Mouse (Mus musculus) heart, embryonic 13.5 days (tissue): ENCODE measurements around the gene Majin. TPM values are rescaled to one million over a fixed set of nuclear protein-coding genes. Genes with fewer than 3 reads are reported as not detected.

Experiments
- ATAC-seq: fragments of 200-750 bp; cut with Nextera tagmentation; 2 replicates; pipeline ENCODE4 v1.8.0; 2017; ENCODE audit warnings: moderate TSS enrichment; ENCODE audit not compliant: insufficient number of reproducible peaks, low FRiP score, low TSS enrichment; ENCODE audit errors: extremely low read depth
- H3K27ac ChIP-seq: fragments of 300-500 bp; sonication (generic); replicated peaks from 2 replicates; pipeline ENCODE4 v1.5.1; 2015; ENCODE audit warnings: moderate library complexity, mild to moderate bottlenecking, inconsistent platforms
- H3K27me3 ChIP-seq: fragments of 300-500 bp; sonication (generic); replicated peaks from 2 replicates; pipeline ENCODE4 v1.6.1; 2015; ENCODE audit warnings: mild to moderate bottlenecking, inconsistent platforms
- H3K36me3 ChIP-seq: fragments of 300-500 bp; sonication (generic); 2 replicates; pipeline ENCODE4 v1.6.1; 2015; ENCODE audit warnings: mild to moderate bottlenecking, inconsistent platforms
- H3K4me1 ChIP-seq: fragments of 300-500 bp; sonication (generic); 2 replicates; pipeline ENCODE4 v1.6.1; 2015; ENCODE audit warnings: inconsistent platforms
- H3K4me2 ChIP-seq: fragments of 300-500 bp; sonication (generic); 2 replicates; pipeline ENCODE4 v1.6.1; 2015; ENCODE audit warnings: inconsistent platforms, mild to moderate bottlenecking, moderate library complexity
- H3K4me3 ChIP-seq: fragments of 300-500 bp; sonication (generic); 2 replicates; pipeline ENCODE4 v1.5.1; 2015; ENCODE audit warnings: moderate library complexity, mild to moderate bottlenecking, inconsistent platforms
- H3K9ac ChIP-seq: fragments of 300-500 bp; sonication (generic); 2 replicates; pipeline ENCODE4 v1.6.1; 2015; ENCODE audit warnings: inconsistent platforms, mild to moderate bottlenecking, moderate library complexity
- H3K9me3 ChIP-seq: fragments of 300-500 bp; sonication (generic); 2 replicates; pipeline ENCODE4 v1.6.1; 2016; ENCODE audit warnings: inconsistent platforms
- WGBS: fragments of 180-500 bp; shearing (Covaris S2); methylation state at CpG from one replicate; pipeline ENCODE4 v1.1.7; 2015; ENCODE audit warnings: mixed read lengths; 5-methylcytosine and 5-hydroxymethylcytosine counted together
- polyA plus RNA-seq: library from polyadenylated mRNA; unstranded; fragments of >200 nt; fragmentation: Nextera tagmentation; extraction: Ambion mirVana; gene quantifications from 2 replicates; pipeline ENCODE4 v1.2.1, GENCODE M21; 2015

Majin gene
- polyA plus RNA-seq, 1 experiment from 2014 or later = not detected

GRCm38 (mm10) chr19:6166750-6167149 is 17.4 kb upstream of the Majin start:
- ATAC-seq = no peak
- no peak overlapping the region for H3K4me3 ChIP-seq
- WGBS = 63% methylated on average over 4 of the region's 4 CpGs
- H3K4me1 ChIP-seq = no peaks in the 10 kb centered on the region
- H3K4me2 ChIP-seq = no peak overlapping the region
- H3K9me3 ChIP-seq = no peaks in the 10 kb centered on the region
- 0 out of 2 replicates have a peak, but pooled peaks cover 6% of the 10 kb centered on the region for H3K27me3 ChIP-seq
- H3K9ac ChIP-seq = no peak overlapping the region
- H3K27ac ChIP-seq = no peak overlapping the region
- no peaks in the 10 kb centered on the region for H3K36me3 ChIP-seq

GRCm38 (mm10) chr19:6171215-6171614 is 13.0 kb upstream of the Majin start:
- Histone ChIP-seq H3K36me3 (no peaks in the 10 kb centered on the region), H3K27ac (no peak overlapping the region), H3K9ac (no peak overlapping the region), H3K9me3 (no peaks in the 10 kb centered on the region), H3K27me3 (no peaks in the 10 kb centered on the region), H3K4me1 (no peaks in the 10 kb centered on the region), H3K4me3 (no peak overlapping the region), H3K4me2 (no peak overlapping the region)
- 76% methylated on average over 8 of the region's 8 CpGs for WGBS
- no peak for ATAC-seq

- ATAC-seq = no peak
- Histone ChIP-seq H3K4me2 (no peak overlapping the region), H3K9me3 (no peaks in the 10 kb centered on the region), H3K27ac (no peak overlapping the region), H3K4me3 (no peak overlapping the region), H3K36me3 (no peaks in the 10 kb centered on the region), H3K9ac (no peak overlapping the region), H3K27me3 (no peaks in the 10 kb centered on the region), H3K4me1 (no peaks in the 10 kb centered on the region)
- 27% methylated on average over 5 of the region's 5 CpGs for WGBS
Measured at GRCm38 (mm10) chr19:6174771-6175170, 9.4 kb upstream of the Majin start.

GRCm38 (mm10) chr19:6178775-6179174 is 5.4 kb upstream of the Majin start:
- Histone ChIP-seq H3K4me1 (no peaks in the 10 kb centered on the region), H3K4me3 (no peak overlapping the region), H3K9me3 (no peaks in the 10 kb centered on the region), H3K9ac (no peak overlapping the region), H3K36me3 (no peaks in the 10 kb centered on the region), H3K4me2 (no peak overlapping the region), H3K27me3 (peaks cover 12% of the 10 kb centered on the region; the same call in 1 of the 2 replicates), H3K27ac (no peak overlapping the region)
- 68% methylated on average over 6 of the region's 6 CpGs for WGBS
- ATAC-seq = no peak

- Histone ChIP-seq H3K4me1 (no peaks in the 10 kb centered on the region), H3K27ac (no peak overlapping the region), H3K36me3 (no peaks in the 10 kb centered on the region), H3K4me2 (no peak overlapping the region), H3K4me3 (no peak overlapping the region), H3K27me3 (peaks cover 15% of the 10 kb centered on the region; the same call in 1 of the 2 replicates), H3K9ac (no peak overlapping the region), H3K9me3 (no peaks in the 10 kb centered on the region)
- ATAC-seq = no peak
- WGBS = 9% methylated on average over 5 of the region's 5 CpGs
Measured at GRCm38 (mm10) chr19:6181629-6182028, 2.6 kb upstream of the Majin start.

GRCm38 (mm10) chr19:6182534-6182933 is 1.7 kb upstream of the Majin start:
- H3K27me3 ChIP-seq = peaks cover 15% of the 10 kb centered on the region; the same call in 1 of the 2 replicates
- H3K36me3 ChIP-seq = no peaks in the 10 kb centered on the region
- no peak for ATAC-seq
- H3K9me3 ChIP-seq = no peaks in the 10 kb centered on the region
- H3K9ac ChIP-seq = no peak overlapping the region
- H3K4me3 ChIP-seq = no peak overlapping the region
- H3K27ac ChIP-seq = no peak overlapping the region
- H3K4me2 ChIP-seq = no peak overlapping the region
- 15% methylated on average over 3 of the region's 3 CpGs for WGBS
- H3K4me1 ChIP-seq = no peaks in the 10 kb centered on the region

GRCm38 (mm10) chr19:6204265-6204664 is 20.1 kb downstream of the Majin start:
- Histone ChIP-seq H3K4me3 (no peak overlapping the region), H3K9me3 (no peaks in the 10 kb centered on the region), H3K36me3 (no peaks in the 10 kb centered on the region), H3K27me3 (no peaks in the 10 kb centered on the region), H3K9ac (no peak overlapping the region), H3K4me1 (no peaks in the 10 kb centered on the region), H3K4me2 (no peak overlapping the region), H3K27ac (no peak overlapping the region)
- no peak for ATAC-seq
- 57% methylated on average over 2 of the region's 2 CpGs for WGBS

GRCm38 (mm10) chr19:6206716-6207115 is 22.5 kb downstream of the Majin start:
- no peaks in the 10 kb centered on the region for H3K27me3 ChIP-seq
- H3K9me3 ChIP-seq = no peaks in the 10 kb centered on the region
- no peak for ATAC-seq
- no peak overlapping the region for H3K4me3 ChIP-seq
- H3K4me2 ChIP-seq = no peak overlapping the region
- no peak overlapping the region for H3K27ac ChIP-seq
- WGBS = 69% methylated on average over 5 of the region's 5 CpGs
- H3K4me1 ChIP-seq = no peaks in the 10 kb centered on the region
- H3K36me3 ChIP-seq = no peaks in the 10 kb centered on the region
- no peak overlapping the region for H3K9ac ChIP-seq

GRCm38 (mm10) chr19:6216046-6216705 is 32.0 kb downstream of the Majin start:
- Histone ChIP-seq H3K27ac (no peak overlapping the region), H3K9ac (no peak overlapping the region), H3K36me3 (no peaks in the 10 kb centered on the region), H3K4me3 (no peak overlapping the region), H3K4me2 (no peak overlapping the region), H3K27me3 (peaks cover 7% of the 10 kb centered on the region; the same call in 1 of the 2 replicates), H3K4me1 (0 out of 2 replicates have a peak, but pooled peaks cover 6% of the 10 kb centered on the region), H3K9me3 (no peaks in the 10 kb centered on the region)
- 63% methylated on average over 6 of the region's 6 CpGs for WGBS
- ATAC-seq = no peak

- peaks cover 3% of the 10 kb centered on the region; the same call in 1 of the 2 replicates for H3K27me3 ChIP-seq
- H3K36me3 ChIP-seq = no peaks in the 10 kb centered on the region
- WGBS = 58% methylated on average over 6 of the region's 6 CpGs
- ATAC-seq = no peak
- no peak overlapping the region for H3K4me2 ChIP-seq
- no peak overlapping the region for H3K4me3 ChIP-seq
- H3K9me3 ChIP-seq = no peaks in the 10 kb centered on the region
- H3K4me1 ChIP-seq = 0 out of 2 replicates have a peak, but pooled peaks cover 6% of the 10 kb centered on the region
- no peak overlapping the region for H3K9ac ChIP-seq
- H3K27ac ChIP-seq = no peak overlapping the region
Measured at GRCm38 (mm10) chr19:6218606-6219005, 34.4 kb downstream of the Majin start.

- no peaks in the 10 kb centered on the region for H3K27me3 ChIP-seq
- 28% methylated on average over 2 of the region's 2 CpGs for WGBS
- no peaks in the 10 kb centered on the region for H3K9me3 ChIP-seq
- H3K4me2 ChIP-seq = no peak within 1 kb of the TSS
- ATAC-seq = no peak
- H3K4me3 ChIP-seq = no peak within 1 kb of the TSS
- H3K36me3 ChIP-seq = peaks cover 46% of the 10 kb centered on the region
- H3K27ac ChIP-seq = no peak within 1 kb of the TSS
- H3K4me1 ChIP-seq = no peaks in the 10 kb centered on the region
- H3K9ac ChIP-seq = no peak within 1 kb of the TSS
Measured at GRCm38 (mm10) chr19:6226135-6226534, 41.9 kb downstream of the Majin start, which contains the start of gene Gpha2. TSS of gene Gpha2 (plus strand) at chr19:6226380.

- Histone ChIP-seq H3K9ac (no peak overlapping the region), H3K4me1 (no peaks in the 10 kb centered on the region), H3K4me2 (no peak overlapping the region), H3K4me3 (no peak overlapping the region), H3K27ac (no peak overlapping the region), H3K27me3 (no peaks in the 10 kb centered on the region), H3K36me3 (peaks cover 52% of the 10 kb centered on the region), H3K9me3 (no peaks in the 10 kb centered on the region)
- WGBS = 82% methylated on average over 14 of the region's 14 CpGs
- no peak for ATAC-seq
Measured at GRCm38 (mm10) chr19:6226763-6227162, 42.6 kb downstream of the Majin start.
